Mouse (Mus musculus): Measurements from ENCODE around the gene Ogdh. TPM values are rescaled to one million over a fixed set of nuclear protein-coding genes. Genes with fewer than 3 reads are reported as not detected.
A peak's percentile ranks its signal among the peaks of the same experiment; 100 is the strongest.

Gene Ogdh
- polyA plus RNA-seq, 1 experiment from 2014 or later: 123 TPM

DNA sequence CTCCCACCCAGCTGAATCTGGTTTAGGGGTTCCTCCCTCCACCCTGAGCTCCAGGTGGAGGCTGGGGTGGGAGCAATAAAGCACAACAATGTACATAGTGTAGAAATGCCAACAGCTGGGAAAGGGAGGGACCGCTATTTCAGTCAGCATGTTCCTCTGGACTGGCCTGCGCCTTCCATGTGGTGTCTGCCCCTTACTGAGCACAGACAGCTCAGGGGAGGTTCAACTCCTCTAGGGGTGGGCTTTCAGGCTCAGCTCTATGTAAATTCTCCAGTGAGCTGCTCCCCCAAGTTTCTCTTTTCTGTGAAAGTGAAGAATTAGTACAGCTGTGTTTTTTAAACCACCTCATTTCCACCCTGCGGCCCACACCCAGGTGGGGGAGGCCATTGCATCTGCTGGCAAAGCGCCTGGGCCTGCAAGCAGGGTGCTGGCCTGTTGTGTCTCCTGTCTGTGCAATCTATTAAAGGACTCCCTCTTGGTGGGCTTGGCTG lies 114.2 kb downstream of the Ogdh start:
- Histone ChIP-seq H3K4me2 (replicated peaks) (no peak overlapping the region), H3K27ac (peak overlapping the region; percentile 71), H3K4me1 (replicated peaks; ENCODE audit: control insufficient read depth, insufficient read depth, low read length) (peaks cover 4% of the 10 kb centered on the region; the same call in 1 of the 2 replicates), H3K9ac (0 out of 2 replicates have a peak overlapping the region, but pooled peaks have one; percentile 20), H3K36me3 (replicated peaks; ENCODE audit: control insufficient read depth, insufficient read depth) (peaks cover 58% of the 10 kb centered on the region), H3K27me3 (ENCODE audit: control insufficient read depth, insufficient read depth, low read length) (no peaks in the 10 kb centered on the region), H3K4me3 (replicated peaks; ENCODE audit: low read length) (no peak overlapping the region), H3K9me3 (ENCODE audit: control insufficient read depth, low read length) (no peaks in the 10 kb centered on the region)
- 92% methylated on average over 4 of the region's 4 CpGs for WGBS
- DNase-seq (ENCODE audit: low spot score): no peak
- no peak for ATAC-seq (ENCODE audit: low FRiP score)

Small RNA genes within 50 kb of the gene (microRNA-seq; reads per million reads assigned to microRNA genes)
- gene Mir7651: 1.9 reads per million, percentile 6 among the genes with 10 or more reads in this experiment

Other genes starting within 250 kb of the Ogdh start
- 117 and 126 TPM in 2 replicates for gene Camk2b, start 225.3 kb upstream of the Ogdh start, polyA plus RNA-seq (2014; fragmentation: Nextera tagmentation; extraction: Ambion mirVana)
- gene A730071L15Rik, start 91.6 kb upstream of the Ogdh start, polyA plus RNA-seq (2014; fragmentation: Nextera tagmentation; extraction: Ambion mirVana): 0.31 and 0.42 TPM in 2 replicates
- gene Nudcd3, start 91.2 kb upstream of the Ogdh start, polyA plus RNA-seq (2014; fragmentation: Nextera tagmentation; extraction: Ambion mirVana): 57.0 and 57.7 TPM in 2 replicates
- 0.04 and 0.14 TPM in 2 replicates for gene Npc1l1, start 61.5 kb upstream of the Ogdh start, polyA plus RNA-seq (2014; fragmentation: Nextera tagmentation; extraction: Ambion mirVana)
- gene Ddx56, start 23.9 kb upstream of the Ogdh start, polyA plus RNA-seq (2014; fragmentation: Nextera tagmentation; extraction: Ambion mirVana): 68.1 and 69.9 TPM in 2 replicates
- gene Tmed4, start 16.8 kb upstream of the Ogdh start, polyA plus RNA-seq (2014; fragmentation: Nextera tagmentation; extraction: Ambion mirVana): 117 and 121 TPM in 2 replicates
- gene Zmiz2, start 97.4 kb downstream of the Ogdh start, polyA plus RNA-seq (2014; fragmentation: Nextera tagmentation; extraction: Ambion mirVana): 31.7 and 33.5 TPM in 2 replicates
- gene Ppia, start 123.8 kb downstream of the Ogdh start, polyA plus RNA-seq (2014; fragmentation: Nextera tagmentation; extraction: Ambion mirVana): 4,304 and 4,427 TPM in 2 replicates
- gene H2afv, start 152.8 kb downstream of the Ogdh start, polyA plus RNA-seq (2014; fragmentation: Nextera tagmentation; extraction: Ambion mirVana): 239 and 249 TPM in 2 replicates
- gene Purb, start 184.3 kb downstream of the Ogdh start, polyA plus RNA-seq (2014; fragmentation: Nextera tagmentation; extraction: Ambion mirVana): 9.8 and 9.9 TPM in 2 replicates
- gene Myo1g, start 229.3 kb downstream of the Ogdh start, polyA plus RNA-seq (2014; fragmentation: Nextera tagmentation; extraction: Ambion mirVana): 0.31 and 0.74 TPM in 2 replicates

Measured in hindbrain, embryonic 14.5 days (tissue).